Mouse (Mus musculus): ENCODE results near the gene G430095P16Rik.
A peak's percentile ranks its signal among the peaks of the same experiment; 100 is the strongest.

Gene G430095P16Rik

DNA sequence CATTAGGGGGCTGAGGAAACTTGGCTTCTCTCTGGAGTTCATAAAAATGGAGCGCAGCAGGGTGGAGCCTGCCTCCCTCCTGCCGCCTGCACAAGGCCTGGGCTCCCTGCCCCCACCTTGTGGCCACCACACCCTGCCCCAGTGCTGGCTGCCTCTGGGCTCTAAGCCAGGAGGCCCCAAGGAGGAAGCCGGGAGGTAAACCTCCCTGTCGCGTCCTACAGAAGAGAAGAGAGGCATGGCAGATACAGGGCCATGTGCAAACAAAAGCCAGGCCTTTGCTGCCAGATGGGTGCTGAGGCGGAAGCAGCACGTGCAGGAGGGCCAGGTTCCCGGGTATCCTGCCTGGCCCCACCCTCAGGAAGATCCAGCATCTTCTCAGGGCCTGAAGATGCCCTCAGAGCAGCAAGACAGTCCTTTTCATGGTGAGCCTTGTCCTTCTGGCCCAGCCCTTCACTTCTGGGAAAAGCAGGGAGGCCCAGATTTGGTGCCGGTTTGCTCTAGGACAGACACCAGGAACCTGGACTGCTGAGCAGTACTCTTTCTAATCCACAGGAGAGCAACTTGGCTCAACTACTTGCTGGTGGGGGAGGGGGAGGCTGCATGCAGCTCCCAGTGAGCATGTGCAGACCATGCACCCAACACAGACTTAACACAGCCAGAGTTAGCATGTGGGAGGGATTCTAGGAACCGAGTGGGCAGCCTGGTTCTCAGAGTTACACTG lies at the start of gene G430095P16Rik:
G430095P16Rik (plus strand) TSS at position 158 of the 721 bp plus-strand sequence.
- DNase-seq = peak; percentile 74

DNA sequence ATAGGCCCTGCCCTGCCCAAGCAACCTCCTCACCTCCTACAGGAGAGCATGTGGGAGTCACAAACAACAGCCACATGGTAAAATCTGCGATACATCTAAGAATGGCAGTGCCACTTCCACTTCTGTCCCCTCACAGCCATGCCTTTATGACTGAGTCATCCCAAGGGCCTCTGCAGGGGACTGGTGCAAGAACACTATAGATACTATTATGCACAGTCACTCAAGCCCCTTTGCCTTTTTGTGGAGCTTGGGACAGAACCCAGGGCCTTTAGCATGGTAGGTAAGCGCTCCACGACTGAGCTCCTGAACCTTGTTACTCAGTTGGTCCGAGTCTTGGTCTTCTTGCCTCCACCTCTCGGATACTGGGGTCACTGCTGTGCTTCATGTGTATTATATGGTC lies 45.5 kb upstream of the G430095P16Rik start:
- DNase-seq = no peak

DNA sequence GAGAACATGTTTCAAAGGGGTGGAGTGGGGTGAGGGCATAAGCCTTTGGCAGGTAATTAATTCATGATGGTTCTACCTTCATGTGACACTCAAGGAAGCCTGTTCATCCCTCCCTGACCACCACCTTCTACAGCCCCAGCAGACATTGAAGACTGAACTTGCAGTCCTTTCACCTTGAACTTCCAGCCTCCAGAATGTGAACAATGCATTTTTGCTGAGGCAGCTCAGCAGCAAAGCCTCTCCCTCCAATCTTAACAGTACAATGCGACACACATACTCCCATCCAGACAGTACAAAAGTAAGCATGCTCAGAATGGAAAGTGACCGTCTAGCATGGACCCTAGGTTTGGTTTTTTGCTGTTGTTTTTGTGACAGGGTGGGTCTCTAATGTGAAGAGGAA lies 41.3 kb upstream of the G430095P16Rik start:
- DNase-seq = no peak

DNA sequence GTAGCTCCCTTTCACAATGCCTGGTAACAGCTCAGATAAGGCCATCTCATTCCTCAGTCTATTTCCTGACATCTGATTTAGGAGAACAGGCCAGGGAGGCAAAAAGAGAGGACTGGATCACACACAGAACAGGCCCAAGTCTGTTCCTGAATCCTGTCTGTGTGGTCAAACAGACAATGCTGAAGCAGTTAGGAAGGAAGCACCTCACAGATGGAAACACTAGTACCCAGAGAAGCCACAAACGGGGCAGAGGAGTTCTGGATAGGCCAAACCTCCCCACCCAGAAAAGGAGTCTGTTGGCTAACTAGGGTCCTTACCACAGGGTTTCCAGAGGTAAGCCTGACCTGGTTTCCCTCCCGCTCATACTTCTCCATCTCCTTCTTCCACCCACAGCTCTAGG lies 40.5 kb upstream of the G430095P16Rik start:
- DNase-seq = no peak

DNA sequence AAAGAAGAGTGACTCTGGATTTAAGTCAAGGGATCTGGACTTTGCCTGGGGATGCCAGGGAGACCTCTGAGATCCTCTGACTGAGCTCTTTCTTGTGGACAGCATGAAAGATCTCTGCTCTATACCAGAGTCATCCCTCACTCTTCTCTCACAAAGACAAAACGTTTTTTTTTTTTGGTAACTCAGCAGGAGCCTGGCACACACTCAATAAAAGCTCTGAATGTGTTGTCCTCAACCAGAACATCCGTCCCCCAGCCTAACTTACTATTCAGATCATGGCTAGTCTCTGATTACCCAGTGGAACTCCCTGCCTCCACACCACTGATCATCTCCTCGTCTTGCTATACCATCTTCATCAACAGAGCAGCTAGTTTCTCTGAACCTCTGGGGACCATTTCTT lies 38.3 kb upstream of the G430095P16Rik start:
- no peak for DNase-seq

DNA sequence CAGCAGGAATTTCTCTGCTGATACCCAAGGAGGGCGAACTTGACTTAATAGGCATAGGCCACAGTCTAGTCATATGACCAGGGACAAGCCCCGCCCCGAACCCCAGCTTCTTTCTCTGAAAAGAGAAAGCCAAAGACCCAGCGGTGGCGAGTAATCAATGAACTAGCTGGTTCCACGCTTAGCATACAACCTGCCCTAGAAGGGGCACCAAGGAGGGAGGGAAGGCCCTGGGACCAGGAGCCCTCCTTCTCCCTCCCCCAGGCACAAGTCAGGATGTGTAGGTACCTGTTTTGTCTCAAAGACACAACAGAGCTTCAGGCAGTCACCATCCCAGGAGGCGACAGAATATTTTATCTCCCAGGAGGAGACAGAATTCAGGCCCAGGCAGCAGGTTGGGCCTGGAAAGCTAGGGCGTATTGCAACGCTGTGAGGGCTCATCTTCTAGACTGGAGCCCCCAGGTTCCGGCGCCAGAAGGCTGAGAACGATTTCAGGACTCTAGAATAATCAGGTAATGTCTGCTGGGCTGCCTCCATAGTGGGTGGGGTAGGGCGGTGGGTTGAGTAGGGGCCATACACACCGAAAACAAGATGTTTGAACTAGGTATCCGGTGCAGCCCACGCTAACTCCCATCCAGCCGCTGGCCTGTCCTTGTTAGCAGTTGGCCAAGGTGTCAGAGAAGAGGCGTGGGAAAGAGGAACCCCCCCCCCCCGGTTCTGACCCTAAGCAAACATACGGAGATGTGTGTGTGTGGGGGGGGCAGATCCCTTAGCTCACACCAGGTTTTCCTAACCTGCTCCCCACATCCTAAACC lies 36.4 kb upstream of the G430095P16Rik start, which contains the start of gene Trmt1:
Trmt1 (plus strand) TSS at position 117 of the 812 bp plus-strand sequence.
- peak; percentile 60 for DNase-seq

DNA sequence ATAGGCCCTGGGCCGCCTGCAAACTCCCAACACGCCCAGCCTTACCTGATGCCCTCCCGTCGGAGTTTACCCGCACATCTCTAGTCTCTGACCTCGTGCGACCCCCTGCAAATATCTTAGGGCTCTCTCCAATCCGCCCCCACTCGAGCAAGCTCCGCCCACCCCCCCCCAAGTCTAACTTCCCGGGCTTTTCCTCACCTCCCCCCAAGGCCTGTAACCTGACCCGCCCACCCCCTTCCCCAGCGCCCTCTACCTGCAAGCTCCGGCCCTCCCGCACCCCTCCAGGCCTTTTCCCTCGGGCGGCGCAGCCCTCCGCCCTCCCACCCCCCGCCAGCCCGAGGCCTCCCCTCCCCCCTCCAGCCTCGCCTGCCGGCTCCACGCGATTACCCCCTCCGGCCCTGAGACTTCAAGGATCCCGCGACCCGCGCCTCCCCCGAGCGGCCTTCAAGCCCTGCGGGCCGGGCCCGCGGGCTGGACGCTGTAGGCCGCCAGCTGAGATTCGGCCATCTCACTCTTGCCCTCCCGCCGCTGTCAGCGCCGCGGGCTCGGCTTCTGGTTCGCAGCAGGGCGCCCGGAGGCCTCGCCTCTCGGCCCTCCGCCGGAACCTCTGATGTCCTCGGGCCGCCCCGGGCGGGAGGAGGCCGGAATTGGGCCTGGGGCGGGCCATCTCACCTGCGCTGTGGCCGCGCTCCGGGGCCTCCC lies 35.7 kb upstream of the G430095P16Rik start:
- peak; percentile 35 for DNase-seq

DNA sequence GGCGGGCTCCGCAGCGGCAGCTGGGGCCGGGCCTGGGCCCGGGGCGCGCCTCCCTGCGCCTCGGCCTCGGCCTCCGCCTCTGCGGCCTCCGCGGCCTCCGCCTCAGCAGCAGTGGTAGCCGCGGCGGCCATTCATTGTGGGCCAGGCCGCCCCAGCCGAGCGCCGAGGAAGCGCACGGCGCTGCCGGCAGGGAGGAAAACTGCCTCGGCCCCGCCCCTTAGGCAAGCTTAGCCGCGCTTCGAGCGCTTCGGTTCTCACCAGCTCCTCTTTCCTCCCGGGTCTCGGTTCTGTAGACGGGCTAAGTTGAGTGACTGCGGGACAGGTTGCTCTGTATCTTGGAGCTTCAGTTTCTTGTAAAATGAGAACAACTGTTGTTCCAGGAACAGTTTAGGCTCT lies 35.1 kb upstream of the G430095P16Rik start, which contains the start of gene Nacc1:
Nacc1 (minus strand) TSS at position 158 of the 396 bp plus-strand sequence.
- peak; percentile 87 for DNase-seq

DNA sequence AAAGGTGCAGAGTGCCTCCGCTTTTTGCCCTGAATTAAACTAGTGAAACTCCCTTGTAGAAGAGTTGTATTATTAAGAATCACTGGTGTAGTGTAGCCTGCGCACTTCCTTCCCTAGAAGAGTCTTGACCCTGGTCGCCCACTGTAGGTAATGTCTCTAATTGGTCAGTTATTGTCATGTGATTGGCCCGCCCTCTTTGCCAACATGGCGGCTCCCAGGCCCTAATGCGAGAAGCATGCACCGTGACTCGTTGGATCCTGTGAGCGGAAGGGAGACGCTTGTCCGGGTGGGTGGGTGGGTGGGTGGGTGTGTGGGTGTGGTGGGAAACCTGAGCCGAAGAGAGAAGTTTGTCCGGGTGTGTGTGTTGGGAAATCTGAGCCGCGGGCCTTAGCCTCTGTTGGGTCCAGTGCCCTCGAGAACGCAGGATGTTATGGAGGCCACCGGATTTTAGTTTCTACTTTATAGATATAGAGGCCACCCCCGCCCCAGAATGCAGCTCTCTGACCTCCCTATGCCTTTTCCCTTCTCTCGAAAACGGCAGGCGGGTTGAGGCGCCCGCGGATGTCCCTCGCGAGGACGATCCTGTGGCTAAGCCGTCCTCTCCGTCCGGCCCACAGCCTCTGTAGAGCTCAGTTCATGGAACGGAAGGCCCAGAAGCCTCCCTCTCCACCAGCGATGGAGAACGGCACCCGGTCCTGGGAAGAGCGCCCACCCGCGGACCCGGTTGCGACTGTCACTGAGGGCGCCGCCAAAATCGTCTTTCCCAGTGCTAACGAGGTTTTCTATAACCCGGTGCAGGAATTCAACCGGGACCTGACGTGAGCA lies 33.5 kb upstream of the G430095P16Rik start:
- DNase-seq = peak; percentile 96

DNA sequence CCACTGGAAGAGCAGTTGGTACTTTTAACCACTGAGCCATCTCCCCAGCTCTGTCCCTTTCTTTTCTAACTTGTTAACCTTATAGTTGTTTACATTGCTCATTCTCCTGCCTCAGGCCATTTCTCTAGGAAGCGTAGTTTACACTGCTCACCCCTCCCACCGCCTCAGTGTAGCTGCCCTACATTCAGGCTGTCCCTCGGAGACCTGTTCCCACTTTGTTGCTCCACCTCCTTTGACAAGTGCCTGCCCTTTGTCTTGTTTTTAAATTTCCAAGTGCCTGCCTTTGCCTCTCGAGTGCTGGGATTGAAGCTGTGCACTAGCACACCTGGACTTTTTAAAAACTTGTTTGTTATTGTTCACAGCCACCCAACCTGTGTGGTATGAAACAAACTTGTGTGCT lies 29.5 kb upstream of the G430095P16Rik start:
- no peak for DNase-seq

DNA sequence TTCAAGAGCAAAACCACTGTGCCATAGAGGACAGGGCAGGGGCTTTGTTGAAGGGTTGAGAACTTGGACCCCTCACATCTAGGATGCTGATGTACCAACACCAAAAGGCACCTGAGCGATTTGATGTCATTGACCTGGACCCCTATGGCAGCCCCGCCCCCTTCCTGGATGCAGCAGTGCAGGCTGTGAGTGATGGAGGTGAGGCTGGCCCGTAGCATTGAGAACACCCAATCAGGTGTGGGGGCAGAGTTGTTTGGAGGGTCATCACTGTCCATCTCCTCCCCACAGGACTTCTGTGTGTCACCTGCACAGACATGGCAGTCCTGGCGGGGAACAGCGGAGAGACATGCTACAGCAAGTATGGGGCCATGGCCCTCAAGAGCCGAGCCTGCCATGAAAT lies 27.7 kb upstream of the G430095P16Rik start:
- DNase-seq = no peak

DNA sequence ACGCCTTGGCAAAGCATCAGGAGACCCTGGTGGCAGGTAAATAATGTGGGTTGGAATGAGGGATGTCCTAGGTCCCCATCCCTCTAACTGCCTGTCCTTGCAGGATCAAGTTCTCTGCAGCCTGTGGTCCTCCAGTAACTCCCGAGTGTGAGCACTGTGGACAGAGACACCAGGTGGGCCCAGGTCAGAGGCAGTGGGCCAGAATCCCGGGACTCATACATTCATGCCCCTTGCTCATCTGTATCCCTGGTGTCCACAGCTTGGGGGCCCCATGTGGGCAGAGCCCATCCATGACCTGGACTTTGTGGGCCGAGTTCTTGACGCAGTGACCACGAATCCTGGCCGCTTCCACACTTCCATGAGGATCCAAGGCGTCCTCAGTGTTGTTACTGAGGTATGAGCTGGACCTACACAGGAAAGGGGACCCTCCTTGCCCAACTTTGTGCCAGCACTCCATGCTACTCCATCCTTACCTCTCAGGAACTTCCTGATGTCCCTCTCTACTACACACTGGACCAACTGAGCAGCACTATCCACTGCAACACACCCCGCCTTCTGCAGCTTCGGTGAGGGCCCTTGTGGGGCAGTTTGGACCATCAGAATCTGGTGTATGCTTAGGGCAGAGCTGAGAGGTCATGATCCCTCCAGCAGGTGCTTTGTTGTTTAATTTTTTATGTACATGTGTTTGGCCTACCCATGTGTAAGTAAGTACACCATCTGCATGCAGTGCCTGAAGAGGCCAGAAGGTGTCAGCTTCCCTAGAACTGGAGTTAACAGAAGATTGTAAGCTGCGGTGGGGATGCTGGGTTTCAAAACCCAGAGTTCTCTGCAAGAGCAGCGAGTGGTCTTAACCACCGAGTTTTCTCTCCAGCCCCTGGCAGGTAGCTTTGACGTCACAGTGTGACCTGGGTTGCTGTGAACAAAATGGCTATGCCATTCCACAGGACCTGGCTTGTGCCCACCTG lies 25.4 kb upstream of the G430095P16Rik start:
- no peak for DNase-seq

DNA sequence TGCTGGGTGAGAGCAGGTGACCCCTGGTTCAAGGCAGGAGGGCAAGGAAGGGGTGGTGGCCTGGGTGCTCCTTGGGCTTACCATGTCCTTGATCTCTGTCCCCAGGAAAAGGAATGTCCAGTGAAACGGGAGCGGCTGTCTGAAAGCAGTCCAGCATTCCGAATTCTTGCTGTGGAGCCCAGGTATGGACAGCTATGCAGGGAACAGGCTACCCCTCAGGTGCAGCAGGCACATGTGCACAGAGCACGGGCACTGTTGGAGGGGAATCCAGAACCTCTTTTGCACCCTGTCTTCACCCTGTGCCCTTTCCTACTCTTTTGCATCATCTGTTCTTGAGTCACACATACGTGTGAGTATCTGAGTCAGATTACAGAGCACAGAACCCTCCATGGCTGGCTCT lies 24.5 kb upstream of the G430095P16Rik start:
- no peak for DNase-seq

DNA sequence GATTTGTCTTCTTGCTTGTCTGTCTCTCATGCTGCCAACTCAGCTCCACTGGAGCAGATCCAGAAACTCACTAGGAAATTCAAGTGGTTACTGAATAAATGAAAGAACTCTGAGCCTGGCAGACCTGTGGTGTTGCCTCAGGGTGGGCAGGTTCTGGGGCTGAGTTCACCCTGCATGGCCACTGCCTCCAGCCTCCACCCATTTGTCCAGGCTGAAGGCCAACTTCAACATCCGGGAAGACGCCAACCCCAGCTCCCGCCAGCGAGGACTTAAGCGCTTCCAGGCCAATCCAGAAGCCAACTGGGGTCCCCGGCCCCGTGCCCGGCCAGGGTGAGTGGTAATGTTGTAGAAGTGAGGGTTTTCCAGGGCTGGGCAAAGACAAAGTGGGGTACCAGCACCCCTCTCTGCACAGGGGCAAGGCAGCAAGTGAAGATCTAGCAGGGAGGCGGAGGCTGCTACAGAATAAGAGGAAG lies 23.8 kb upstream of the G430095P16Rik start:
- peak; percentile 90 for DNase-seq

DNA sequence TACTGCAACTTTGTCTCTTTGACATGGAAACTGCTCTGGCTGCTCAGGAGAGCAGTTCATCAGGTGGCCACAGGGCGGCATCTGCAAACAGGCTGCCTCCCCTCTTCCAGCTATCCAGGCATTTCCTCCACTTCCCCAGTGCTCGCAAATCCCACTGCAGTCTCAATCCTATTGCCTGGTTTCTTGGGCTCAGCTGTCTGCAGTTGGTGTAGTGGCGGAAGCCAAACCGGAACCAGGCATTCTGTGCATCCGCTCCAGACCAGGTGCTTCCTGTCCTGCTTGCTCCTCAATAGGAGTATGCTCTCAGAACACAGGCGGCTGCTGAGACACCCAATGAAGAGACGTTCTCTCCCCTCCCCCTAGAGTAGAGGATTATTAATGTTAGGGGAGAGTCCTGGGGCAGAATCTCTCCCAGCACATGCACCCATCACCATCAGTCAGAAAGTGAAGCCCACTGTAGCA lies 22.9 kb upstream of the G430095P16Rik start:
- peak; percentile 87 for DNase-seq

DNA sequence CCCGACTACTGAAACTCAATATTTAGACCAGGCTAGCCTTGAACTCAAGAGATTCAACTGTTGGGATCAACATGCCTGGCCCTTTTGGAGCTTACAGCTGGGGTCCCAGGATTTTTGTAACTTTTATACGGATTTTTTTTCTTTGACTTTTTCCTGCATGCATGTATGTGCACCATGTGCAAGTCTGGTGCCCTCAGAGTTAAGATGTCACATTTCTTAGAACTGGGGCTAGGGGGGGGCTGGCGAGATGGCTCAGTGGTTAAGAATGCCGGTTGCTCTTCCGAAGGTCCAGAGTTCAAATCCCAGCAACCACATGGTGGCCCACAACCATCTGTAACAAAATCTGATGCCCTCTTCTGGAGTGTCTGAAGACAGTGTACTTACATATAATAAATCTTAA lies 22.3 kb upstream of the G430095P16Rik start:
- DNase-seq = no peak

DNA sequence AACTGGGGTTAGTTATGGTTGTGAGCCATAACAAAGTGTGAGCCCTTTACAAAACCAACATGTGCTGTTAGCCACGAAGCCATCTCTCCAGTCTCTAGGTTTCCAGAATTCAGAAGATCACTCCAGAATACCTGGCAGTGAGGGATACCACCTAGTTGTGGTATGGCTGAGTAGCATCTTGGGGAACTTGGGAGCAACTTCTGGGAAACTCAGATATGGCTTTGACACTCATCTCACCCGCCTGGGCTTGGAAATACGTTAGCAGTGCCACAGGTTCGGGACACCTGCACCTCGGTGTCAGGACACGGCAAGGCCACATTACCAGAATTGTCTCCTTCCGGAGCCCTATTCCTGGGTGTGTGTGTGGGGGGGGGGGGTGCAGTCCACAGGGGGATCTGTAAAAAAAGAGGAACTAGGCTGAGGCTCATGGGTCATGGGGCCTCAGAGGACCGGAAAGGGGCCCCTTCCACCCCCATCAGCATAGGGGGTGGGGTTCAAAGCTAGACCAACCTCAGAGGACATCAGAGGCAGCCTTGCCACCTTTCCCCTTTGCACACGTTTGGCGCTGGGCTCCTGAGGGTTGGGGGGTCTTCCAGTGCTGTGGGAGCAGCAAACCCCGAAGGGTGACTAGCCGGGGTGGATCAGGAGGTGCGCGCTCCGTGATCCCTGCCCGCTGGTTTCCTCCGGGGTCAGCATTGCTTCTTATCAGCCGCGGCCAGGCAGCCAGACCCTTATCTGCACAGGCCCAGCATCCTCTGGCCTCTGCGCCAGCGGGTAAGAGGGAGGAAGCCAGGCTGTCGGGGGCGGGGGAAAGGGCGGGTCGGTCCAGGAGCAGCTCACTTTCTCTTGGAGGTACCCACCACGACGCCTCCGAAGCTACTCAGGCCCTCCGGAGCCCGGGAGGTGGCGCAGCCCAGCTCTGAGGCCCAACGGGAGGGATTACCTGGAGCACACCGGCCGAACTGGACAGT lies 21.6 kb upstream of the G430095P16Rik start, which contains the start of gene Lyl1:
Lyl1 (plus strand) TSS at position 517 of the 971 bp plus-strand sequence.
- DNase-seq = peak; percentile 70

DNA sequence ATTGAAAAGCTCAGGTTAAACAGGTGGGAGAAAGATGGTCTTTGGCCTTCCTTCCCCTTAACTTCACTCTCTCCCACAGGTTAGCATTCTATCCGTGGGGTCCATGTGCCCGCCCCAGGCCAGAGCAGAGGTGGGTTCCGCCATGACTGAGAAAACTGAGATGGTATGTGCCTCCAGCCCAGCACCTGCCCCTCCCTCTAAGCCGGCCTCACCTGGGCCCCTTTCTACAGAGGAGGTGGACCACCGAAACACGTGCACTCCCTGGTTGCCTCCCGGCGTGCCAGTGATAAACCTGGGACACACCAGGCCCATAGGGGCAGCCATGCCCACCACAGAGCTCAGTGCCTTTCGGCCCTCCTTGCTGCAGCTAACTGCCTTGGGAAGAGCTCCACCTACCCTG lies 20.2 kb upstream of the G430095P16Rik start:
- no peak for DNase-seq

DNA sequence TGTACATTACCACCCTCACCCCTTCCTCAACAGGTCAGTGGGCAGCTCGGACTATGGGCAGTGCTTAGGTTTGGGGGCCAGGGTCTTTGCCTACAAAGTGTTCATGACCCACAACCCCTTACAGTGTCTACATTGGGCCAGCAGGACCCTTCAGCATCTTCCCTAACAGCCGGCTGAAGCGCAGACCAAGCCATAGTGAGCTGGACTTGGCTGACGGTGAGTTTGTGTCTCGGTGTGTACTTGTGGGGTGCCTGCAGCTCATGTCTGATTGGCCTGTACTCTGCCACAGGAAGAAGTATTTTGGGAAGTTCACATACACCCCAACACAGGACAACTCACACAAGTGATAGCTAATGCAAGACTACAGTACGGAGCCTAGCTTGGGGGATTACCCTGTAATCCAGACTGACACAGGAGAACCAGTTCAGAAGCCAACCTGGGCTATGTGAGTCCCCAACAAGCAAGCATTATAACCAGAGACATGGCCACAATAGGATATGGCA lies 19.8 kb upstream of the G430095P16Rik start:
- no peak for DNase-seq
